Mouse (Mus musculus): ENCODE measurements around the gene Gm10142.
"Not testable (repeated sequence)": the region's sequence is repeated elsewhere in the genome, so short reads cannot be mapped to it uniquely, and the experiment has no call there.

GRCm38 (mm10) chr10:77741924-77742688 is 26.5 kb downstream of the Gm10142 start, which contains the start of gene Gm18596:
- not testable (repeated sequence) for TF ChIP-seq FLI1 (IDR thresholded peaks at IDR 0.05; ENCODE audit: low read length); GATA1 (IDR thresholded peaks at IDR 0.05; ENCODE audit: borderline replicate concordance, low read length)
